Mouse (Mus musculus): Measurements from ENCODE around the gene Tle3. TPM values are rescaled to one million over a fixed set of nuclear protein-coding genes. Genes with fewer than 3 reads are reported as not detected.
A peak's percentile ranks its signal among the peaks of the same experiment; 100 is the strongest.

The Tle3 gene
- polyA plus RNA-seq, 1 experiment from 2014 or later: 25.5 TPM

GRCm38 (mm10) chr9:61370454-61370888 lies 1.7 kb upstream of the Tle3 start:
- Histone ChIP-seq H3K4me1 (ENCODE audit: control insufficient read depth, insufficient read depth, low read length) (peaks cover 36% of the 10 kb centered on the region), H3K9ac (ENCODE audit: low read depth, low read length) (peak overlapping the region; percentile 75), H3K27ac (replicated peaks; ENCODE audit: low read depth, low read length) (peak overlapping the region; percentile 92), H3K4me3 (ENCODE audit: low read depth, low read length) (peak overlapping the region; percentile 86), H3K36me3 (ENCODE audit: control insufficient read depth, insufficient read depth, low read length) (0 out of 2 replicates have a peak, but pooled peaks cover under 1% of the 10 kb centered on the region), H3K4me2 (ENCODE audit: low read depth, low read length) (peak overlapping the region; percentile 95), H3K27me3 (replicated peaks; ENCODE audit: control insufficient read depth, insufficient read depth, low read length) (0 out of 2 replicates have a peak, but pooled peaks cover 8% of the 10 kb centered on the region), H3K9me3 (ENCODE audit: control insufficient read depth, low read length) (no peaks in the 10 kb centered on the region)
- ATAC-seq (ENCODE audit: low read depth): peak; percentile 87
- DNase-seq (ENCODE audit: low spot score): peak; percentile 99
- WGBS: under 1% methylated on average over 23 of the region's 25 CpGs

GRCm38 (mm10) chr9:61370889-61371754 lies 1.0 kb upstream of the Tle3 start:
- peak overlapping the region; percentile 92 for H3K27ac ChIP-seq (replicated peaks; ENCODE audit: low read depth, low read length)
- ATAC-seq (ENCODE audit: low read depth) (peak; percentile 12; the same call in 1 of the 2 replicates), DNase-seq (ENCODE audit: low spot score) (peak; percentile 68)
- H3K4me2 ChIP-seq (ENCODE audit: low read depth, low read length): peak overlapping the region; percentile 95
- peak overlapping the region; percentile 75 for H3K9ac ChIP-seq (ENCODE audit: low read depth, low read length)
- H3K4me3 ChIP-seq (ENCODE audit: low read depth, low read length): peak overlapping the region; percentile 86
- peaks cover 43% of the 10 kb centered on the region for H3K4me1 ChIP-seq (ENCODE audit: control insufficient read depth, insufficient read depth, low read length)
- 0 out of 2 replicates have a peak, but pooled peaks cover 5% of the 10 kb centered on the region for H3K36me3 ChIP-seq (ENCODE audit: control insufficient read depth, insufficient read depth, low read length)
- under 1% methylated on average over 63 of the region's 66 CpGs for whole genome bisulfite sequencing
- 0 out of 2 replicates have a peak, but pooled peaks cover 6% of the 10 kb centered on the region for H3K27me3 ChIP-seq (replicated peaks; ENCODE audit: control insufficient read depth, insufficient read depth, low read length)
- no peaks in the 10 kb centered on the region for H3K9me3 ChIP-seq (ENCODE audit: control insufficient read depth, low read length)

- WGBS: 0% methylated on average over 10 of the region's 42 CpGs
- no peaks in the 10 kb centered on the region for H3K9me3 ChIP-seq (ENCODE audit: control insufficient read depth, low read length)
- H3K36me3 ChIP-seq (ENCODE audit: control insufficient read depth, insufficient read depth, low read length): peaks cover 17% of the 10 kb centered on the region; the same call in 1 of the 2 replicates
- DNase-seq (ENCODE audit: low spot score) (no peak), ATAC-seq (ENCODE audit: low read depth) (peak; percentile 15; the same call in 1 of the 2 replicates)
- peak overlapping the region; percentile 95 for H3K4me2 ChIP-seq (ENCODE audit: low read depth, low read length)
- H3K4me1 ChIP-seq (ENCODE audit: control insufficient read depth, insufficient read depth, low read length): peaks cover 55% of the 10 kb centered on the region
- H3K27ac ChIP-seq (replicated peaks; ENCODE audit: low read depth, low read length): peak overlapping the region; percentile 90
- no peaks in the 10 kb centered on the region for H3K27me3 ChIP-seq (replicated peaks; ENCODE audit: control insufficient read depth, insufficient read depth, low read length)
- H3K9ac ChIP-seq (ENCODE audit: low read depth, low read length): peak overlapping the region; percentile 97
- H3K4me3 ChIP-seq (ENCODE audit: low read depth, low read length): peak overlapping the region; percentile 86
These were observed 377 bp downstream of the Tle3 start for GRCm38 (mm10) chr9:61372510-61372975.

GRCm38 (mm10) chr9:61372976-61373633 lies 939 bp downstream of the Tle3 start:
- Histone ChIP-seq H3K9me3 (ENCODE audit: control insufficient read depth, low read length) (no peaks in the 10 kb centered on the region), H3K9ac (ENCODE audit: low read depth, low read length) (peak overlapping the region; percentile 97), H3K4me3 (ENCODE audit: low read depth, low read length) (peak overlapping the region; percentile 86), H3K4me1 (ENCODE audit: control insufficient read depth, insufficient read depth, low read length) (peaks cover 57% of the 10 kb centered on the region), H3K36me3 (ENCODE audit: control insufficient read depth, insufficient read depth, low read length) (peaks cover 20% of the 10 kb centered on the region; the same call in 1 of the 2 replicates), H3K27me3 (replicated peaks; ENCODE audit: control insufficient read depth, insufficient read depth, low read length) (no peaks in the 10 kb centered on the region), H3K27ac (replicated peaks; ENCODE audit: low read depth, low read length) (peak overlapping the region; percentile 90), H3K4me2 (ENCODE audit: low read depth, low read length) (peak overlapping the region; percentile 95)
- DNase-seq (ENCODE audit: low spot score) (peak; percentile 84), ATAC-seq (ENCODE audit: low read depth) (no peak)
- 0% methylated on average over 51 of the region's 66 CpGs for WGBS

GRCm38 (mm10) chr9:61373634-61373941 lies 1.4 kb downstream of the Tle3 start:
- peaks cover 24% of the 10 kb centered on the region; the same call in 1 of the 2 replicates for H3K36me3 ChIP-seq (ENCODE audit: control insufficient read depth, insufficient read depth, low read length)
- DNase-seq (ENCODE audit: low spot score) (no peak), ATAC-seq (ENCODE audit: low read depth) (no peak)
- peak overlapping the region; percentile 95 for H3K4me2 ChIP-seq (ENCODE audit: low read depth, low read length)
- H3K27me3 ChIP-seq (replicated peaks; ENCODE audit: control insufficient read depth, insufficient read depth, low read length): no peaks in the 10 kb centered on the region
- peak overlapping the region; percentile 86 for H3K4me3 ChIP-seq (ENCODE audit: low read depth, low read length)
- H3K4me1 ChIP-seq (ENCODE audit: control insufficient read depth, insufficient read depth, low read length): peaks cover 58% of the 10 kb centered on the region
- peak overlapping the region; percentile 90 for H3K27ac ChIP-seq (replicated peaks; ENCODE audit: low read depth, low read length)
- H3K9ac ChIP-seq (ENCODE audit: low read depth, low read length): peak overlapping the region; percentile 97
- 0% methylated on average over 19 of the region's 23 CpGs for WGBS
- H3K9me3 ChIP-seq (ENCODE audit: control insufficient read depth, low read length): no peaks in the 10 kb centered on the region

GRCm38 (mm10) chr9:61373942-61374900 lies 2.1 kb downstream of the Tle3 start:
- peak; percentile 73 for DNase-seq (ENCODE audit: low spot score)
- Histone ChIP-seq H3K4me1 (ENCODE audit: control insufficient read depth, insufficient read depth, low read length) (peaks cover 59% of the 10 kb centered on the region), H3K27ac (replicated peaks; ENCODE audit: low read depth, low read length) (peak overlapping the region; percentile 90), H3K36me3 (ENCODE audit: control insufficient read depth, insufficient read depth, low read length) (peaks cover 30% of the 10 kb centered on the region; the same call in 1 of the 2 replicates), H3K9ac (ENCODE audit: low read depth, low read length) (peak overlapping the region; percentile 97), H3K9me3 (ENCODE audit: control insufficient read depth, low read length) (no peaks in the 10 kb centered on the region), H3K4me3 (ENCODE audit: low read depth, low read length) (peak overlapping the region; percentile 86), H3K4me2 (ENCODE audit: low read depth, low read length) (peak overlapping the region; percentile 95), H3K27me3 (replicated peaks; ENCODE audit: control insufficient read depth, insufficient read depth, low read length) (no peaks in the 10 kb centered on the region)
- ATAC-seq (ENCODE audit: low read depth): no peak
- WGBS: 1% methylated on average over 39 of the region's 51 CpGs

GRCm38 (mm10) chr9:61375002-61375401 lies 2.8 kb downstream of the Tle3 start:
- no peak overlapping the region for H3K27ac ChIP-seq (replicated peaks; ENCODE audit: low read depth, low read length)
- DNase-seq (ENCODE audit: low spot score) (no peak), ATAC-seq (ENCODE audit: low read depth) (no peak)
- H3K36me3 ChIP-seq (ENCODE audit: control insufficient read depth, insufficient read depth, low read length): peaks cover 34% of the 10 kb centered on the region; the same call in 1 of the 2 replicates
- peak overlapping the region; percentile 97 for H3K9ac ChIP-seq (ENCODE audit: low read depth, low read length)
- H3K4me3 ChIP-seq (ENCODE audit: low read depth, low read length): peak overlapping the region; percentile 86
- peak overlapping the region; percentile 95 for H3K4me2 ChIP-seq (ENCODE audit: low read depth, low read length)
- no peaks in the 10 kb centered on the region for H3K27me3 ChIP-seq (replicated peaks; ENCODE audit: control insufficient read depth, insufficient read depth, low read length)
- peaks cover 58% of the 10 kb centered on the region for H3K4me1 ChIP-seq (ENCODE audit: control insufficient read depth, insufficient read depth, low read length)
- 19% methylated on average over 5 of the region's 5 CpGs for WGBS
- H3K9me3 ChIP-seq (ENCODE audit: control insufficient read depth, low read length): no peaks in the 10 kb centered on the region

Measured in embryonic facial prominence, embryonic 14.5 days (tissue).